Mouse (Mus musculus): ENCODE data around the gene Hvcn1. TPM values are rescaled to one million over a fixed set of nuclear protein-coding genes. Genes with fewer than 3 reads are reported as not detected.
A peak's percentile ranks its signal among the peaks of the same experiment; 100 is the strongest.

The Hvcn1 gene
- polyA plus RNA-seq (2021): 0.15 TPM

GRCm38 (mm10) chr5:122206475-122206874 lies at the start of gene Hvcn1:
TSS of gene Hvcn1 (plus strand) at chr5:122206804.
- no peaks in the 10 kb centered on the region for H3K27me3 ChIP-seq
- ChIA-PET POLR2A (interaction anchor here (1.4 kb wide), 1 partner anchor 15 kb away, joined by 4 read pairs; no protein-coding TSS in a partner anchor), CTCF (no interaction called here)
- DNase-seq (ENCODE audit: low read depth, low spot score) (no peak), ATAC-seq (no peak)
- in situ Hi-C loops (cut with MboI; ENCODE audit: low pct_unique_long_range_greater_than_20kb): no loop called here
- TF ChIP-seq CTCF (IDR thresholded peaks at IDR 0.05): no peak

- DNase-seq (ENCODE audit: low read depth, low spot score) (peak; percentile 46), ATAC-seq (peak; percentile 68)
- in situ Hi-C loops (cut with MboI; ENCODE audit: low pct_unique_long_range_greater_than_20kb): loop anchor here (25.0 kb wide), 1 partner anchor 979 kb away; the partner anchor contains the start of genes Rhof and Setd1b
- TF ChIP-seq CTCF (IDR thresholded peaks at IDR 0.05): no peak
- H3K27me3 ChIP-seq: no peaks in the 10 kb centered on the region
- POLR2A ChIA-PET: interaction anchor here (0.9 to 1.4 kb wide), 2 partner anchors 11 to 17 kb away, joined by 3 read pairs; no protein-coding TSS in a partner anchor
- CTCF ChIA-PET: no interaction called here
These were observed 48.7 kb upstream of the Hvcn1 start, which contains the start of gene Ppp1cc for GRCm38 (mm10) chr5:122157827-122158381. TSS of gene Ppp1cc (plus strand) at chr5:122158278.

- no peaks in the 10 kb centered on the region for H3K27me3 ChIP-seq
- ATAC-seq (no peak), DNase-seq (ENCODE audit: low read depth, low spot score) (no peak)
- TF ChIP-seq CTCF (IDR thresholded peaks at IDR 0.05): no peak
- ChIA-PET POLR2A (interaction anchor here (0.7 to 0.8 kb wide), 2 partner anchors 10 to 12 kb away, joined by 3 to 4 read pairs; no protein-coding TSS in a partner anchor), CTCF (no interaction called here)
- in situ Hi-C loops (cut with MboI; ENCODE audit: low pct_unique_long_range_greater_than_20kb): loop anchor here (25.0 kb wide), 1 partner anchor 978 kb away; the partner anchor contains the start of genes Rhof and Setd1b
These were observed 47.8 kb upstream of the Hvcn1 start for GRCm38 (mm10) chr5:122158557-122159515.

DNA sequence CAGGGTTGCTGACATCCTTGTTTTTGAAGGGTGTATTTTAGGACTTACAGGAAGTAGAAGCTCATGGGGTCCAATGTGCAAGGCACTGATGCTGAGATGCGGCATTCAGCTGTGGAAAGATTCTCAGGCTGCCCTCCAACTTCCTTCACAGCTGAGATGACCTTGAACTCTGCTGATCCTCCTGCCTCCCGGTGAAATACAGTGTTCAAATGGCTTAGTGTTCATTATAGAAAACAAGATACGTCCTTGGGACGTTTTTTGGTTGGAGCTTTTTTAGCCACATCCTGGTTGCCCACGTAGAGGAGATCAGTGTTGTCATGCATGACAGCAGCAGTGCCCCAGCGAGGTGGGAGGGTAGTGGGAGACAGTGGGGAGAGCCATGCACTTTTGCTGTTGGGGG lies 43.4 kb upstream of the Hvcn1 start:
- ChIA-PET POLR2A (interaction anchor here (0.6 to 1.8 kb wide), 4 partner anchors 8 to 125 kb away, joined by 3 to 4 read pairs (median 3); no protein-coding TSS in a partner anchor), CTCF (interaction anchor here (0.8 to 1.4 kb wide), 4 partner anchors 21 to 32 kb away, joined by 3 to 4 read pairs (median 3); no protein-coding TSS in a partner anchor)
- H3K27me3 ChIP-seq: no peaks in the 10 kb centered on the region
- TF ChIP-seq CTCF (IDR thresholded peaks at IDR 0.05): no peak
- in situ Hi-C loops (cut with MboI; ENCODE audit: low pct_unique_long_range_greater_than_20kb): loop anchor here (25.0 kb wide), 1 partner anchor 974 kb away; the partner anchor contains the start of genes Rhof and Setd1b
- DNase-seq (ENCODE audit: low read depth, low spot score) (no peak), ATAC-seq (no peak)

DNA sequence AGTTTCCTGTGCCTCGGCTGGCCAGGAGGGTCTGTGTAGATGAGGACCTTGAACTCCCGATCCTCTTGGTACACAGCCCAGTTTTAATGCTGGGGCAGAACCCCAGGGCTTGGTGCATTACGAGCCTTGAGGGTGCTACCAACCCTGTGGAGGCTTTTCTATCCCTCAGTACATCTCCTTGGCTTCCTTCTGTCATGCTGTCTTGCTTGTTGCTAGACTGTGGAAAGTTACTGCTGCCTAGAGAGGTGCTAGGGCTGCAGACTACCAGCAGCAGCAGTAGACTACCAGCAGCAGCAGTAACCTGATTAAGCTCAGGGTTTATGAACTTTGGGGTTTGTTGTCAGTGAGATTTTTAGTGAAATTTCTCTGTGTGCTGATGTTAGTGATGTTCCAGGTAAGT lies 42.6 kb upstream of the Hvcn1 start:
- POLR2A ChIA-PET: interaction anchor here (1.8 kb wide), 1 partner anchor 22 kb away, joined by 4 read pairs; no protein-coding TSS in a partner anchor
- DNase-seq (ENCODE audit: low read depth, low spot score) (no peak), ATAC-seq (no peak)
- TF ChIP-seq CTCF (IDR thresholded peaks at IDR 0.05): no peak
- H3K27me3 ChIP-seq: no peaks in the 10 kb centered on the region
- CTCF ChIA-PET: interaction anchor here (1.2 to 1.4 kb wide), 4 partner anchors 10 to 33 kb away, joined by 3 to 4 read pairs (median 3); no protein-coding TSS in a partner anchor
- in situ Hi-C loops (cut with MboI; ENCODE audit: low pct_unique_long_range_greater_than_20kb): loop anchor here (25.0 kb wide), 1 partner anchor 973 kb away; the partner anchor contains the start of genes Rhof and Setd1b

DNA sequence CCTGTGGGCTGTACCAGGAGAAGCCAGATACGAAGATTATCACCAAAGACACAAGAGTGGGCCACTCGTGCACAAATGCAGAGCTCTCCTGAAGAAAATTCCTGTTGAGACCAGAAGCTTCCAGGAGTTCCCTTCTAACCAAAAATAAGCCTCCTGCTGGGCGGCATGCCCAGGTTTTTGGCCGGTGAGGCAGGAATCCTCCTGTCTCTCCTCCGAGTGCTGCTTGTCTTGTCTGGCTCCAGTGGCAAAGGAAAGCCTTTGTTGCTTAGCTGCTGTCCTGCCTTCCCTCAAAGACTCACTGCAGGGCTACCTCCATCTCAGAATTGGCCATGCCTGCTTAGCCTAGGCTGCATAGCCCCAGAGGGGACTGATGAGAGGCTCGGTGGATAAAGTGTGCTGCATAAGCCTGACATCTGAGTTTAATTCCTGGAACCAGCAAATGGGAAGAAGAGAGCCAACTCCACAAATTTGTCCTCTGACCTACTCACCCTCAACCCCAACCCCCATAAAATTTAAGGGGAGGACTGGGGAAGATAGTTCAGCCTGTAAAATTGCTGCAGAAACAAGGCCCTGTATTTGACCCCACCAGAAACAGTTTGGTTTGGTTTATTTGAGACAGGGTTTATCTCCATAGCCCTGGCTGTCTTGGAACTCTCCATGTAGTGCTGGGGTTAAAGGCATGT lies 41.2 kb upstream of the Hvcn1 start:
- ChIA-PET CTCF (interaction anchor here (0.6 to 1.7 kb wide), 2 partner anchors 36 to 181 kb away, joined by 3 to 5 read pairs; no protein-coding TSS in a partner anchor), POLR2A (interaction anchor here (0.9 to 1.0 kb wide), 2 partner anchors 10 to 113 kb away, joined by 3 to 5 read pairs; no protein-coding TSS in a partner anchor)
- in situ Hi-C loops (cut with MboI; ENCODE audit: low pct_unique_long_range_greater_than_20kb): loop anchor here (25.0 kb wide), 1 partner anchor 972 kb away; the partner anchor contains the start of genes Rhof and Setd1b
- no peak for ATAC-seq
- DNase-seq (ENCODE audit: low read depth, low spot score): no peak
- no peak for TF ChIP-seq CTCF (IDR thresholded peaks at IDR 0.05)
- no peaks in the 10 kb centered on the region for H3K27me3 ChIP-seq

- ATAC-seq (peak; percentile 68), DNase-seq (ENCODE audit: low read depth, low spot score) (peak; percentile 83)
- TF ChIP-seq CTCF (IDR thresholded peaks at IDR 0.05): no peak
- no peaks in the 10 kb centered on the region for H3K27me3 ChIP-seq
- in situ Hi-C loops (cut with MboI; ENCODE audit: low pct_unique_long_range_greater_than_20kb): loop anchor here (25.0 kb wide), 1 partner anchor 971 kb away; the partner anchor contains the start of genes Rhof and Setd1b
- ChIA-PET POLR2A (interaction anchor here (1.3 kb wide), 1 partner anchor 32 kb away, joined by 5 read pairs; no protein-coding TSS in a partner anchor), CTCF (interaction anchor here (1.2 to 1.3 kb wide), 2 partner anchors 20 to 35 kb away, joined by 3 read pairs; no protein-coding TSS in a partner anchor)
These were observed 39.9 kb upstream of the Hvcn1 start for GRCm38 (mm10) chr5:122166636-122167161.

- in situ Hi-C loops (cut with MboI; ENCODE audit: low pct_unique_long_range_greater_than_20kb): loop anchor here (25.0 kb wide), 1 partner anchor 969 kb away; the partner anchor contains the start of genes Rhof and Setd1b
- no peaks in the 10 kb centered on the region for H3K27me3 ChIP-seq
- POLR2A ChIA-PET: interaction anchor here (0.6 to 1.2 kb wide), 2 partner anchors 9 to 76 kb away, joined by 3 to 4 read pairs; no protein-coding TSS in a partner anchor
- ATAC-seq (no peak), DNase-seq (ENCODE audit: low read depth, low spot score) (no peak)
- no peak for TF ChIP-seq CTCF (IDR thresholded peaks at IDR 0.05)
- CTCF ChIA-PET: interaction anchor here (0.9 kb wide), 1 partner anchor 37 kb away, joined by 3 read pairs; no protein-coding TSS in a partner anchor
These were observed 38.1 kb upstream of the Hvcn1 start for GRCm38 (mm10) chr5:122168344-122169069.

Data from Patski (cell line).